Mouse (Mus musculus) heart, embryonic 12.5 days (tissue): Measurements from ENCODE around the gene Gjc2. TPM values are rescaled to one million over a fixed set of nuclear protein-coding genes. Genes with fewer than 3 reads are reported as not detected.
A peak's percentile ranks its signal among the peaks of the same experiment; 100 is the strongest.

Experiments used
- ATAC-seq: fragments of 200-750 bp; cut with Nextera tagmentation; 2 replicates; pipeline ENCODE4 v1.8.0; 2017; ENCODE audit warnings: moderate TSS enrichment, moderate library complexity; ENCODE audit not compliant: insufficient number of reproducible peaks, low FRiP score
- H3K27ac ChIP-seq: fragments of 300-500 bp; sonication (generic); 2 replicates; pipeline ENCODE4 v1.5.1; 2016; ENCODE audit warnings: mild to moderate bottlenecking, moderate library complexity; ENCODE audit not compliant: poor library complexity, severe bottlenecking
- H3K27me3 ChIP-seq: fragments of 300-500 bp; sonication (generic); replicated peaks from 2 replicates; pipeline ENCODE4 v1.6.1; 2016; ENCODE audit warnings: mild to moderate bottlenecking, moderate library complexity
- H3K36me3 ChIP-seq: fragments of 300-500 bp; sonication (generic); 2 replicates; pipeline ENCODE4 v1.6.1; 2016; ENCODE audit warnings: mild to moderate bottlenecking, moderate library complexity
- H3K4me1 ChIP-seq: fragments of 300-500 bp; sonication (generic); replicated peaks from 2 replicates; pipeline ENCODE4 v1.6.1; 2016; ENCODE audit warnings: mild to moderate bottlenecking
- H3K4me2 ChIP-seq: fragments of 300-500 bp; sonication (generic); 2 replicates; pipeline ENCODE4 v1.6.1; 2016; ENCODE audit warnings: mild to moderate bottlenecking, moderate library complexity
- H3K4me3 ChIP-seq: fragments of 300-500 bp; sonication (generic); 2 replicates; pipeline ENCODE4 v1.5.1; 2016; ENCODE audit warnings: mild to moderate bottlenecking
- H3K9ac ChIP-seq: fragments of 300-500 bp; sonication (generic); 2 replicates; pipeline ENCODE4 v1.6.1; 2016; ENCODE audit warnings: mild to moderate bottlenecking, moderate library complexity
- H3K9me3 ChIP-seq: fragments of 300-500 bp; sonication (generic); replicated peaks from 2 replicates; pipeline ENCODE4 v1.6.1; 2016; ENCODE audit warnings: mild to moderate bottlenecking, moderate library complexity
- WGBS: fragments of 180-500 bp; shearing (Covaris S2); methylation state at CpG from one replicate; pipeline ENCODE4 v1.1.7; 2016; 5-methylcytosine and 5-hydroxymethylcytosine counted together
- polyA plus RNA-seq: library from polyadenylated mRNA; unstranded; fragments of >200 nt; fragmentation: Nextera tagmentation; extraction: Ambion mirVana; gene quantifications from 2 replicates; pipeline ENCODE4 v1.2.1, GENCODE M21; 2016

Gjc2 gene
- polyA plus RNA-seq, 1 experiment from 2014 or later = 0.13 TPM

DNA sequence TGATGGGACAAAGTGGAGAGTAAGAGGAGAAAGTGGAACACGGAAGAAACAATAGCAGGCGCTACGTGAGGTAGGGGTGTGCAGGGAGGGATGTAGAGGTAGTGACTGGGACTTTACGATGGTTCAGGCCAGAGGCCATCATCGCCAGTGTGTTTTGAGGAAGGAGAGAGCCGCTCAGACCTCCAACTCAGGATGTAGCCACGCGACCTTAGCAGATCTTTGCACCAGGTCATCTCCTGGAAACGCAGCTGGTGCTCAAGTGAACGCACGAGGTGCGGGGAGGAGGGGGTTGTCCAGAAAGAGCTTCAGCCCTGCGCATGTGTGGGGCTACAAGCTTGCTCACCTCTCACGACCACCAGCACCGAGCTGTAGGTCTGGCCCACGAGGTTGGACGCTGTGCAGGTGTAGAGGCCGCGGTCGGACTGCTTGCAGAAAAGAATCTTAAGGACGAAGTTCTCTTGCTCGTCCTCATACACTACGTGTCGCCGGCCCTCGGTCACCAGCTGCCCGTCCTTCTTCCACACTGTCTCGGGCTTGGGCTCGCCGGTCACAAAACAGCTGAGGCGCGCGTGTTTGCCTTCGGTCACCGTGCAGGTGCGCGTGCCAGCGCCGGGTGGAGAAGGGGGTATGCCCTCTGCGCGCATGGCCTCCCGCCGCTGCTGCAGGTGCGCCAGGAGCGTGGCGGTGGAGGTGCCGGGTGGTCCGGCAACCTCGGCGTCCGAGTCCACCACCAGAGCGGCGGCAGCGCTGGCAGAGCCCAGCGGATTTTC is 47.8 kb downstream of the Gjc2 start:
- Histone ChIP-seq H3K27ac (no peak overlapping the region), H3K4me3 (peak overlapping the region; percentile 25), H3K4me1 (peaks cover 59% of the 10 kb centered on the region), H3K9me3 (no peaks in the 10 kb centered on the region), H3K36me3 (peaks cover 48% of the 10 kb centered on the region), H3K9ac (peak overlapping the region; percentile 46), H3K27me3 (peaks cover 62% of the 10 kb centered on the region), H3K4me2 (peak overlapping the region; percentile 70)
- WGBS = 18% methylated on average over 55 of the region's 55 CpGs
- ATAC-seq = no peak

DNA sequence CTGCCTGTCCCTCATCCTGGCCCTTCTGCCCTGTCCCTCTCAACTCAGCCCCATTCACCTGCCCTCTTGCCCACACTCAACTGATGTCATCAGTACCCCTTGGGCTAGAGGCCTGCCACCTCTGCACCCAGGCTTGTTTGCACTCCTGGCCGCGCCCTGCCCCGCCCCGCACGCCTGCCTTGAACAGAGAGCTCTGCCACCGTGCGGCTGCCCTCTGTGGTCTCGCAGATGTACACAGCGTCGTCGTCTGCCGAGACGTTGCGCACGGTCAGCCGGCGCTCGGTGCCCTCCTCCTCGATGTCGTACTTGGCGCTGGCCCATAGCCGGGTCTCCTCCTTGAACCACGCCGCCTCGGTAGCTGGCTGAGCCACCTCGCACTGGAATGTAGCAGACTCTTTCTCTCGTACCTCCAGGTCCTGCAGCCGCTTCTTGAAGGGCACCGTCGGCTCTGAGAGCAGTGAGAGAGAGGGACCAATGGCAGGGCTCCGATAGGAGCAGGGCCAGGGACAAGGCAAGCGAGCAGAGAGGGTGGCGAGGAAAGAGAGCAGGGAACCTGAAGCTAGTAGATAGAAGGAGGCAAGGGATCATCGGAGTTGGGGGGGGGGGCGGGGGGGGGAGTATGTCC is 48.5 kb downstream of the Gjc2 start:
- H3K27ac ChIP-seq = no peak overlapping the region

GRCm38 (mm10) chr11:59132065-59132464 is 50.9 kb downstream of the Gjc2 start:
- 65% methylated on average over 2 of the region's 3 CpGs for WGBS
- ATAC-seq = no peak
- Histone ChIP-seq H3K27ac (no peak overlapping the region), H3K4me3 (no peak overlapping the region), H3K4me2 (no peak overlapping the region), H3K9ac (no peak overlapping the region), H3K27me3 (peaks cover 58% of the 10 kb centered on the region), H3K36me3 (peaks cover 63% of the 10 kb centered on the region), H3K9me3 (no peaks in the 10 kb centered on the region), H3K4me1 (peaks cover 29% of the 10 kb centered on the region)

More for the DNA sequence above, 48.5 kb downstream of the Gjc2 start:
- Histone ChIP-seq H3K4me1 (peaks cover 52% of the 10 kb centered on the region), H3K9ac (peak overlapping the region; percentile 17; the same call in 1 of the 2 replicates), H3K9me3 (no peaks in the 10 kb centered on the region), H3K27me3 (peaks cover 62% of the 10 kb centered on the region), H3K4me3 (peak overlapping the region; percentile 22), H3K36me3 (peaks cover 55% of the 10 kb centered on the region), H3K4me2 (peak overlapping the region; percentile 70)
- WGBS = 15% methylated on average over 32 of the region's 35 CpGs
- ATAC-seq = no peak

GRCm38 (mm10) chr11:59131348-59131919 is 51.6 kb downstream of the Gjc2 start:
- H3K4me3 ChIP-seq = no peak overlapping the region
- 77% methylated on average over 18 of the region's 18 CpGs for whole genome bisulfite sequencing
- H3K27me3 ChIP-seq = peaks cover 52% of the 10 kb centered on the region
- no peaks in the 10 kb centered on the region for H3K9me3 ChIP-seq
- no peak for ATAC-seq
- H3K27ac ChIP-seq = no peak overlapping the region
- peaks cover 22% of the 10 kb centered on the region for H3K4me1 ChIP-seq
- no peak overlapping the region for H3K4me2 ChIP-seq
- peaks cover 70% of the 10 kb centered on the region for H3K36me3 ChIP-seq
- H3K9ac ChIP-seq = no peak overlapping the region

DNA sequence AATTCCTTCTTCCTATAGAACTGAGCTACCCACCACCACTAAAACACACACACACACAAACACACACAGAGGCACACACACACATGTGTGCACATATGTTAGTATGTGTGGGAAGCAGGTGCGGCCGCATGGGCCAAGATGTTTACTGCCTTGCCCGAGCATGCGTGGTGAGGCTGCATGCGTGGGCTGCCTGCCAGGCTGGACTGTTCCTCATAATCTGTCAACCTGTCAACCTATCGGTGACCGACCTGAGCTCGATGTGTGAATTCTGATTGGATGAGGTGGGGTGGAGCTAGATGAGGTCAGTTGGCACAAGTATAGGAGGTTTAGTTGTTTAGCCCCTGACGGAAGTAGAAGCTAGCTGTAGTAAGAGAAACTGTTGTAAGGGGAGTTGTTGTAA is 52.2 kb downstream of the Gjc2 start:
- Histone ChIP-seq H3K4me2 (no peak overlapping the region), H3K4me1 (peaks cover 16% of the 10 kb centered on the region), H3K27ac (no peak overlapping the region), H3K9me3 (no peaks in the 10 kb centered on the region), H3K4me3 (no peak overlapping the region), H3K9ac (no peak overlapping the region), H3K27me3 (peaks cover 45% of the 10 kb centered on the region), H3K36me3 (peaks cover 76% of the 10 kb centered on the region)
- WGBS = 81% methylated on average over 9 of the region's 9 CpGs
- no peak for ATAC-seq

Other genes with a start within 250 kb of the Gjc2 start
- gene Rnf187, start 244.3 kb downstream of the Gjc2 start, polyA plus RNA-seq = 208 and 213 TPM in 2 replicates
- gene Hist3h2ba, start 234.3 kb downstream of the Gjc2 start, polyA plus RNA-seq = 8.5 and 11.6 TPM in 2 replicates
- 26.5 and 28.4 TPM in 2 replicates for gene Hist3h2a, start 228.5 kb downstream of the Gjc2 start, polyA plus RNA-seq
- gene Trim17, start 228.5 kb downstream of the Gjc2 start, polyA plus RNA-seq = 1.1 and 1.5 TPM in 2 replicates
- 27.6 and 30.8 TPM in 2 replicates for gene Trim11, start 205.1 kb downstream of the Gjc2 start, polyA plus RNA-seq
- 39.2 and 42.5 TPM in 2 replicates for gene Obscn, start 46.8 kb downstream of the Gjc2 start, polyA plus RNA-seq
- 7.3 and 7.8 TPM in 2 replicates for gene Iba57, start 19.5 kb downstream of the Gjc2 start, polyA plus RNA-seq
- gene Guk1, start 9.0 kb upstream of the Gjc2 start, polyA plus RNA-seq = 101 TPM in 2 replicates
- gene Mrpl55, start 19.3 kb upstream of the Gjc2 start, polyA plus RNA-seq = 87.6 and 94.3 TPM in 2 replicates
- 23.2 and 25.0 TPM in 2 replicates for gene 2310033P09Rik, start 25.1 kb upstream of the Gjc2 start, polyA plus RNA-seq
- 609 and 632 TPM in 2 replicates for gene Arf1, start 45.1 kb upstream of the Gjc2 start, polyA plus RNA-seq
- 0.08 TPM in 1 of 2 replicates, not detected in the other for gene Wnt3a, start 107.5 kb upstream of the Gjc2 start, polyA plus RNA-seq
- 4.5 and 5.0 TPM in 2 replicates for gene Wnt9a, start 123.7 kb upstream of the Gjc2 start, polyA plus RNA-seq
- not detected in 2 replicates for gene Prss38, start 192.4 kb upstream of the Gjc2 start, polyA plus RNA-seq